In the genomic region with DNA sequence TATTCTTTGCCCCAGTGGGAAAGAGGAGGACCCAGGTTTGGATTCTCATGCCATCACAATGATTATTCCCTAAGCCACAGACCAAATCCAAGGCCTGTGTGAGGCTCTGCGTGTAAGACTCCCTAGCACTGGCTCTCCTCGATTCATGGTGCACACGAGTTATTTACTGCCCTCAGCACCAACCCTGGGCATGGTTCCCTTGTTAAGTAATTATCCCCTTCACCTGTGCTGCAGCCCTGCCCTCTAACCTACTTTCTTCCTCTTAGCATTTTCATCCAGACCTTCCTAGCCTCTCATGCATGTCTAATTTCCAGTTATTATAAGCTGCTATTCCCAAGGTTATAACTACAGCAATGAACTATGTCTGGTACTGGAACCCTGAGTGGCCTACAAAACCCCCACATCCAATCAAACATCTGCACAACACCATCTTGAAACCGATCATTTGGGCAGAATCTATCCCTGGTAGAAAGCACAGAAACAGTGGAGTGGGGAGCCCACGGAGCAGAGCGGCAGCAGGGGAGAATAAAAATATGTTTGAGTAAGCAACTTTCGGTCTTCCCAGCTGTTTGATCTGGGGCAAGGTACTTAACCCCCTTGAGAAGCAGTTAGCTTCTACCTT, we compare ENCODE assay signal across 17 mouse cellular contexts.
A peak's percentile ranks its signal among the peaks of the same experiment; 100 is the strongest.
DNase-seq lines count a peak whose midpoint lies in the region; ATAC-seq and TF ChIP-seq lines count a peak whose summit lies in the region.
"Had no signal": no experiment of that assay in that cellular context is flagged by ENCODE, and none has a peak within 500 bp of the region (broad histone marks: within the 10 kb centered on the region; RNA-seq: fewer than 3 reads in every experiment).

No protein-coding gene starts in this region.

- no peak for TF ChIP-seq CTCF in kidney, postnatal 0 days (IDR thresholded peaks at IDR 0.05; ENCODE audit: low read depth)
- TF ChIP-seq CTCF in gastrocnemius, adult 2 months (IDR thresholded peaks at IDR 0.05) = no peak

- peak overlapping the region; percentile 58 for H3K27ac ChIP-seq in hindbrain, embryonic 13.5 days
- H3K27ac ChIP-seq in hindbrain, embryonic 14.5 days = no peak overlapping the region
- peak overlapping the region; percentile 78 for H3K27ac ChIP-seq in kidney, postnatal 0 days
- no peak overlapping the region for H3K27ac ChIP-seq in gastrocnemius, adult 2 months
- H3K27ac ChIP-seq: limb, embryonic 15.5 days; midbrain, embryonic 12.5 days; neural tube, embryonic 12.5 days had no signal

- no peak overlapping the region for H3K9ac ChIP-seq in hindbrain, embryonic 13.5 days
- no peak overlapping the region for H3K9ac ChIP-seq in hindbrain, embryonic 14.5 days
- H3K9ac ChIP-seq in kidney, postnatal 0 days (ENCODE audit: low read depth, low read length) = no peak overlapping the region
- H3K9ac ChIP-seq: limb, embryonic 15.5 days; midbrain, embryonic 12.5 days; neural tube, embryonic 12.5 days had no signal

- ATAC-seq in hindbrain, embryonic 13.5 days (ENCODE audit: low FRiP score) = no peak
- no peak for ATAC-seq in hindbrain, embryonic 14.5 days (ENCODE audit: low FRiP score)
- peak; percentile 66 for ATAC-seq in kidney, postnatal 0 days (replicated peaks; ENCODE audit: low FRiP score, low read depth)
- ATAC-seq: inflammation-experienced regulatory T-cells, adult 6 months had no signal

- no peaks in the 10 kb centered on the region for H3K9me3 ChIP-seq in hindbrain, embryonic 13.5 days
- H3K9me3 ChIP-seq in hindbrain, embryonic 14.5 days (ENCODE audit: control insufficient read depth, low read length) = no peaks in the 10 kb centered on the region
- H3K9me3 ChIP-seq in kidney, postnatal 0 days (replicated peaks; ENCODE audit: low read length) = no peaks in the 10 kb centered on the region
- H3K9me3 ChIP-seq: limb, embryonic 15.5 days; midbrain, embryonic 12.5 days; neural tube, embryonic 12.5 days had no signal

- DNase-seq in hindbrain, embryonic 14.5 days (ENCODE audit: low spot score) = no peak
- peak; percentile 53 for DNase-seq in kidney, adult 11 months
- DNase-seq in kidney, postnatal 0 days (ENCODE audit: low spot score) = peak; percentile 46
- DNase-seq in gastrocnemius, adult 2 months = no peak
- no peak for DNase-seq in thymus, postnatal 36 days
- DNase-seq: cerebellum, adult 9-11 months; gastrocnemius, postnatal 10 days; lung, adult 18-20 months; lung, postnatal 36 days; thymus, postnatal 25 days had no signal

- H3K79me2 ChIP-seq in myocyte (ENCODE audit: control insufficient read depth, insufficient read depth) = peaks cover 68% of the 10 kb centered on the region

- no peak overlapping the region for H3K4me2 ChIP-seq in hindbrain, embryonic 13.5 days
- no peak overlapping the region for H3K4me2 ChIP-seq in hindbrain, embryonic 14.5 days (replicated peaks)
- H3K4me2 ChIP-seq in kidney, postnatal 0 days (ENCODE audit: low read length) = no peak overlapping the region
- no peak overlapping the region for H3K4me2 ChIP-seq in myocyte (ENCODE audit: low read depth)
- H3K4me2 ChIP-seq: limb, embryonic 15.5 days; midbrain, embryonic 12.5 days; neural tube, embryonic 12.5 days had no signal

- H3ac ChIP-seq in myocyte (ENCODE audit: control insufficient read depth, insufficient read length) = no peak overlapping the region

- intact Hi-C loops in gastrocnemius, adult 2 months (cut with DNase I) = no loop called here

- H3K4me1 ChIP-seq in hindbrain, embryonic 13.5 days (replicated peaks) = peaks cover 66% of the 10 kb centered on the region
- peaks cover 33% of the 10 kb centered on the region for H3K4me1 ChIP-seq in hindbrain, embryonic 14.5 days (replicated peaks; ENCODE audit: control insufficient read depth, insufficient read depth, low read length)
- H3K4me1 ChIP-seq in kidney, postnatal 0 days (replicated peaks; ENCODE audit: insufficient read depth, low read length) = no peaks in the 10 kb centered on the region; the same call in none of the 2 replicates

- H3K4me3 ChIP-seq in hindbrain, embryonic 13.5 days = no peak overlapping the region
- H3K4me3 ChIP-seq in hindbrain, embryonic 14.5 days (replicated peaks; ENCODE audit: low read length) = no peak overlapping the region
- no peak overlapping the region for H3K4me3 ChIP-seq in kidney, postnatal 0 days (replicated peaks; ENCODE audit: low read depth, low read length)
- H3K4me3 ChIP-seq in myocyte = no peak overlapping the region
- no peak overlapping the region for H3K4me3 ChIP-seq in gastrocnemius, adult 2 months
- H3K4me3 ChIP-seq: limb, embryonic 15.5 days; midbrain, embryonic 12.5 days; neural tube, embryonic 12.5 days had no signal

- WGBS in hindbrain, embryonic 13.5 days = 75% methylated on average over 7 of the region's 7 CpGs
- WGBS in hindbrain, embryonic 14.5 days = 71% methylated on average over 7 of the region's 7 CpGs
- WGBS in kidney, postnatal 0 days = 54% methylated on average over 7 of the region's 7 CpGs

- 0 out of 2 replicates have a peak, but pooled peaks cover 2% of the 10 kb centered on the region for H3K36me3 ChIP-seq in hindbrain, embryonic 13.5 days
- no peaks in the 10 kb centered on the region for H3K36me3 ChIP-seq in hindbrain, embryonic 14.5 days (replicated peaks; ENCODE audit: control insufficient read depth, insufficient read depth)
- no peaks in the 10 kb centered on the region for H3K36me3 ChIP-seq in kidney, postnatal 0 days (ENCODE audit: insufficient read depth, low read length)
- H3K36me3 ChIP-seq in myocyte (ENCODE audit: control insufficient read depth, insufficient read depth) = peaks cover 15% of the 10 kb centered on the region
- H3K36me3 ChIP-seq: limb, embryonic 15.5 days; midbrain, embryonic 12.5 days; neural tube, embryonic 12.5 days had no signal

- no peak for TF ChIP-seq POLR2A in myocyte (IDR thresholded peaks at IDR 0.05; ENCODE audit: insufficient read length, low read depth)

- no peaks in the 10 kb centered on the region for H3K27me3 ChIP-seq in hindbrain, embryonic 13.5 days
- no peaks in the 10 kb centered on the region for H3K27me3 ChIP-seq in hindbrain, embryonic 14.5 days (ENCODE audit: control insufficient read depth, insufficient read depth, low read length)
- H3K27me3 ChIP-seq in kidney, postnatal 0 days (ENCODE audit: insufficient read depth, low read length) = no peaks in the 10 kb centered on the region
- no peaks in the 10 kb centered on the region for H3K27me3 ChIP-seq in myocyte (ENCODE audit: control insufficient read depth, insufficient read depth, insufficient read length)
- H3K27me3 ChIP-seq: CH12.LX; limb, embryonic 15.5 days; midbrain, embryonic 12.5 days; neural tube, embryonic 12.5 days had no signal

TF ChIP-seq in myocyte, 11 proteins besides CTCF, POLR2A, EP300 and RAD21:
- no peak for TF ChIP-seq MYOD1 (IDR thresholded peaks at IDR 0.05; ENCODE audit: control insufficient read depth in 1 of 3, insufficient read length in 2 of 3, low read depth in 2 of 3)
- TF ChIP-seq USF1 (IDR thresholded peaks at IDR 0.05; ENCODE audit: low read depth) = no peak
- TF ChIP-seq TCF12 (IDR thresholded peaks at IDR 0.05; ENCODE audit: insufficient read depth, poor library complexity, severe bottlenecking) = no peak
- no peak for TF ChIP-seq E2F4 (IDR thresholded peaks at IDR 0.05; ENCODE audit: insufficient read depth)
- TF ChIP-seq CEBPB (IDR thresholded peaks at IDR 0.05; ENCODE audit: insufficient read depth, poor library complexity, severe bottlenecking) = no peak
- TF ChIP-seq MAX (IDR thresholded peaks at IDR 0.05; ENCODE audit: low read depth) = no peak
- TF ChIP-seq MYOG (IDR thresholded peaks at IDR 0.05; ENCODE audit: control insufficient read depth in 1 of 3, insufficient read depth in 1 of 3, insufficient read length in 2 of 3, low read depth in 2 of 3) = no peak
- TF ChIP-seq POLR2AphosphoS2 (IDR thresholded peaks at IDR 0.05; ENCODE audit: insufficient read length, low read depth) = peak; percentile 18

Comparison
In these comparisons a context has a peak if more than half of its experiments do, and no peak if none do; other contexts are left out.
1. H3K27ac ChIP-seq: peak in hindbrain, embryonic 13.5 days (single experiment) and kidney, postnatal 0 days (single experiment); none in hindbrain, embryonic 14.5 days (single experiment) and gastrocnemius, adult 2 months (single experiment).
2. DNase-seq: peak in kidney, adult 11 months (single experiment) and kidney, postnatal 0 days (single experiment); none in hindbrain, embryonic 14.5 days (single experiment), gastrocnemius, adult 2 months (single experiment) and thymus, postnatal 36 days (0 of 2).